Mouse (Mus musculus) kidney, adult 2 months (tissue): ENCODE data around the gene Dgki.

Source experiments
- CTCF ChIP-seq: fragments of 200-500 bp; conservative IDR thresholded peaks from 2 replicates; pipeline ENCODE4 v1.5.1; 2011; ENCODE audit warnings: low read depth, mild to moderate bottlenecking, control low read depth, low read length, moderate library complexity, mixed read lengths; ENCODE audit not compliant: insufficient read depth, insufficient read length
- POLR2A ChIP-seq: fragments of 200-500 bp; IDR thresholded peaks from one replicate; pipeline ENCODE4 v1.6.1; 2011; ENCODE audit warnings: low read depth, low read length, control low read depth

DNA sequence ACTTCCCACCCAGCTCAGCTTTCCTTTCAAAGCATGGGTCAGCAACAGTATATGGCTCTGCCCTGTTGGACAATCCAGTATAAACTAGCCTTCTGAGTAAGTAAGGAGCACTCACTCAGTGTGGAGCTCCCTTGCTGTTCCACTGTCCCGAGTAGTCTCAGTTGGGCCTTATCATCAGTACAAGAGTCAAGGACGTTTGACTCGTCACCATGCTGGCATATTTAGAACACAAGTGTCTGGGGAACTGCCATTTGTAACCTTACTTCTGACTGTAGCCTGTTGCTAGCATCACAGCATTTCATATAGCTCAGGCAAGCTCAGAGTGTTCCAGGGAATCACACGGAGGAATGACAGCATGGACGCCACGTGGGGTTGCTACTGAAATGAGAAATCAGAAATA, 493.1 kb downstream of the Dgki start:
- TF ChIP-seq CTCF, result no peak
- no peak for TF ChIP-seq POLR2A
